9 mouse cellular contexts compared by ENCODE assay signal in the genomic region with DNA sequence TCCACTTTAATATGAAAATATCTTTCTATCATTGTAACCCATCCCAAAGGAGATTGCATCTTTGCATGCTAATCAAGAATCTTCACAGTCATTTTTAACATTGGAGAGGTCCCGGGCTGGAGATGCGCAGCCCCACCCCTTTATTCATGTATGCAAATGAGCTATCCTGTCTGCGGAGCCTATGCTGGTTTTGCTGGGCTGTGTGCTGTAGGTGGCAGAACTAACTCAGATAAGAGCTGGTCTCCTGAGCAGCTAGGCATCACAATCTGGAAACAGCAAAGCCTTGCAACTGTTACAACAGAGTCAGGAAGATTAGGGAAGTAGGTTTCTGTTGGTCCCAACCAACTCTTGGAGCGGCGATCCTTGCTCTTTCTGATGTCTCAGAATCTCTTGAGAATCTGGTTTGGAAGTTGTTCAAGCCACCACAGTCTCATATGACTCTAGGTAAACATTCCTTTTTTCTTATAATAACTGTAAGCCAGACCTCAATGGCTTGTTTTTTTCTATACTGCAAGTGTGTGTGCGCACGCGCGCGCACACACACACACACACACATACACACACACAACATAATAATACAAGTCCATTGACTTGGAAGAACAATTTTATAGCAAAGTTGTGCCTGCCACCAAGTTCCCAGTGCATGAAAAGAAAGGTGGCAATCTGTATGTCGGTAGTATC.
A peak's percentile ranks its signal among the peaks of the same experiment; 100 is the strongest.
DNase-seq lines count a peak whose midpoint lies in the region; ATAC-seq and TF ChIP-seq lines count a peak whose summit lies in the region.
"Had no signal": no experiment of that assay in that cellular context is flagged by ENCODE, and none has a peak within 500 bp of the region (broad histone marks: within the 10 kb centered on the region; RNA-seq: fewer than 3 reads in every experiment).

No protein-coding gene starts in this region.

- TF ChIP-seq CTCF in thymus, adult 2 months (IDR thresholded peaks at IDR 0.05; ENCODE audit: borderline replicate concordance, control insufficient read depth, extremely low read depth, insufficient read depth, low read length, poor library complexity), result no peak

- no peak overlapping the region for H3K4me2 ChIP-seq in hindbrain, embryonic 11.5 days (replicated peaks; ENCODE audit: low read depth, low read length)
- H3K4me2 ChIP-seq in neural tube, embryonic 15.5 days, result 0 out of 2 replicates have a peak overlapping the region, but pooled peaks have one; percentile 15
- no peak overlapping the region for H3K4me2 ChIP-seq in liver, embryonic 11.5 days
- H3K4me2 ChIP-seq: stomach, embryonic 15.5 days had no signal

- H3K9ac ChIP-seq in hindbrain, embryonic 11.5 days (ENCODE audit: low read depth, low read length), result no peak overlapping the region
- no peak overlapping the region for H3K9ac ChIP-seq in neural tube, embryonic 15.5 days (replicated peaks)
- no peak overlapping the region for H3K9ac ChIP-seq in liver, embryonic 11.5 days (ENCODE audit: low read depth, low read length)
- H3K9ac ChIP-seq: stomach, embryonic 15.5 days had no signal

- H3K9me3 ChIP-seq in hindbrain, embryonic 11.5 days (ENCODE audit: control insufficient read depth, low read length), result no peaks in the 10 kb centered on the region
- H3K9me3 ChIP-seq in neural tube, embryonic 15.5 days (replicated peaks), result no peaks in the 10 kb centered on the region
- no peaks in the 10 kb centered on the region for H3K9me3 ChIP-seq in liver, embryonic 11.5 days (ENCODE audit: control insufficient read depth, low read length)
- H3K9me3 ChIP-seq: stomach, embryonic 15.5 days had no signal

- DNase-seq in MN1 (ENCODE audit: low spot score), result peak; percentile 13
- peak; percentile 87 for DNase-seq in brain, adult 2 months (ENCODE audit: low read depth, low spot score)
- DNase-seq in hindbrain, embryonic 11.5 days (ENCODE audit: low spot score), result peak; percentile 51
- DNase-seq in left cerebral cortex, adult 11 months (ENCODE audit: low spot score), result peak; percentile 27
- DNase-seq in thymus, adult 2 months, result no peak
- no peak for DNase-seq in liver, embryonic 11.5 days (ENCODE audit: low spot score)
- DNase-seq in urinary bladder, postnatal 36 days (ENCODE audit: low spot score in 2 of 2), result no peak

- H3K27ac ChIP-seq in hindbrain, embryonic 11.5 days (ENCODE audit: low read depth, low read length), result no peak overlapping the region
- H3K27ac ChIP-seq in neural tube, embryonic 15.5 days (replicated peaks), result 0 out of 2 replicates have a peak overlapping the region, but pooled peaks have one; percentile 13
- H3K27ac ChIP-seq in thymus, adult 2 months (ENCODE audit: control insufficient read depth, insufficient read depth, low read length), result no peak overlapping the region
- no peak overlapping the region for H3K27ac ChIP-seq in liver, embryonic 11.5 days (ENCODE audit: low read depth, low read length)
- H3K27ac ChIP-seq: stomach, embryonic 15.5 days had no signal

- ATAC-seq in hindbrain, embryonic 11.5 days (ENCODE audit: low FRiP score), result peak; percentile 92
- ATAC-seq in neural tube, embryonic 15.5 days (ENCODE audit: low FRiP score), result peak; percentile 88
- no peak for ATAC-seq in liver, embryonic 11.5 days (replicated peaks; ENCODE audit: low FRiP score)

- no peaks in the 10 kb centered on the region for H3K36me3 ChIP-seq in hindbrain, embryonic 11.5 days (ENCODE audit: control insufficient read depth, insufficient read depth, low read length)
- no peaks in the 10 kb centered on the region for H3K36me3 ChIP-seq in neural tube, embryonic 15.5 days
- no peaks in the 10 kb centered on the region for H3K36me3 ChIP-seq in thymus, adult 2 months (ENCODE audit: control insufficient read depth, insufficient read depth, low read length)
- no peaks in the 10 kb centered on the region for H3K36me3 ChIP-seq in liver, embryonic 11.5 days (ENCODE audit: control insufficient read depth, insufficient read depth, low read length)
- H3K36me3 ChIP-seq: stomach, embryonic 15.5 days had no signal

- H3K4me3 ChIP-seq in hindbrain, embryonic 11.5 days (ENCODE audit: low read depth, low read length), result no peak overlapping the region
- no peak overlapping the region for H3K4me3 ChIP-seq in neural tube, embryonic 15.5 days (replicated peaks)
- no peak overlapping the region for H3K4me3 ChIP-seq in thymus, adult 2 months (ENCODE audit: control insufficient read depth, insufficient read depth, low read length)
- no peak overlapping the region for H3K4me3 ChIP-seq in liver, embryonic 11.5 days (ENCODE audit: low read depth, low read length)
- H3K4me3 ChIP-seq: stomach, embryonic 15.5 days had no signal

- no peaks in the 10 kb centered on the region; the same call in 1 of the 2 replicates for H3K4me1 ChIP-seq in hindbrain, embryonic 11.5 days (replicated peaks; ENCODE audit: control insufficient read depth, insufficient read depth, low read length)
- peaks cover 17% of the 10 kb centered on the region for H3K4me1 ChIP-seq in neural tube, embryonic 15.5 days
- no peaks in the 10 kb centered on the region for H3K4me1 ChIP-seq in thymus, adult 2 months (replicated peaks; ENCODE audit: control insufficient read depth, insufficient read depth, low read length)
- H3K4me1 ChIP-seq in liver, embryonic 11.5 days (replicated peaks; ENCODE audit: control insufficient read depth, insufficient read depth, low read length), result no peaks in the 10 kb centered on the region
- H3K4me1 ChIP-seq: stomach, embryonic 15.5 days had no signal

- H3K27me3 ChIP-seq in hindbrain, embryonic 11.5 days (ENCODE audit: control insufficient read depth, insufficient read depth, low read length), result no peaks in the 10 kb centered on the region
- H3K27me3 ChIP-seq in neural tube, embryonic 15.5 days (replicated peaks), result no peaks in the 10 kb centered on the region
- H3K27me3 ChIP-seq in thymus, adult 2 months (ENCODE audit: control insufficient read depth, insufficient read depth, low read length), result no peaks in the 10 kb centered on the region
- H3K27me3 ChIP-seq in liver, embryonic 11.5 days (replicated peaks; ENCODE audit: control insufficient read depth, insufficient read depth, low read length), result no peaks in the 10 kb centered on the region
- H3K27me3 ChIP-seq: stomach, embryonic 15.5 days had no signal

- WGBS in hindbrain, embryonic 11.5 days, result 64% methylated on average over 11 of the region's 11 CpGs
- 67% methylated on average over 11 of the region's 11 CpGs for WGBS in neural tube, embryonic 15.5 days
- 82% methylated on average over 11 of the region's 11 CpGs for WGBS in thymus, adult 2 months
- 71% methylated on average over 11 of the region's 11 CpGs for WGBS in liver, embryonic 11.5 days

- no peak for TF ChIP-seq POLR2A in thymus, adult 2 months (IDR thresholded peaks at IDR 0.05; ENCODE audit: control insufficient read depth, extremely low read depth, insufficient read depth, low read length, poor library complexity)

Comparison
In these comparisons a context has a peak if more than half of its experiments do, and no peak if none do; other contexts are left out.
1. DNase-seq: peak in MN1 (single experiment), brain, adult 2 months (single experiment), hindbrain, embryonic 11.5 days (single experiment) and left cerebral cortex, adult 11 months (single experiment); none in thymus, adult 2 months (single experiment), liver, embryonic 11.5 days (single experiment) and urinary bladder, postnatal 36 days (0 of 2).